Mouse (Mus musculus): ENCODE data around the gene Psmb11.

- no peak for TF ChIP-seq CTCF (IDR thresholded peaks at IDR 0.05; ENCODE audit: control insufficient read depth, insufficient read depth, insufficient read length)
- no peak for TF ChIP-seq CEBPB (IDR thresholded peaks at IDR 0.05; ENCODE audit: low read depth)
- no peak for TF ChIP-seq MYOG (IDR thresholded peaks at IDR 0.05; ENCODE audit: control insufficient read depth, extremely low read depth, insufficient read length)
- no peak for TF ChIP-seq USF1 (IDR thresholded peaks at IDR 0.05; ENCODE audit: low read depth)
- no peak for TF ChIP-seq MAX (IDR thresholded peaks at IDR 0.05)
Observed at GRCm38 (mm10) chr14:54579638-54580037, 41.6 kb upstream of the Psmb11 start.

All from C2C12 (cell line).